Mouse (Mus musculus) kidney, embryonic 14.5 days (tissue): Measurements from ENCODE around the gene Tut7. TPM values are rescaled to one million over a fixed set of nuclear protein-coding genes. Genes with fewer than 3 reads are reported as not detected.
"Not testable (repeated sequence)": the region's sequence is repeated elsewhere in the genome, so short reads cannot be mapped to it uniquely, and the experiment has no call there.

Source experiments
- ATAC-seq: fragments of 200-750 bp; cut with Nextera tagmentation; 2 replicates; pipeline ENCODE4 v1.8.0; 2017; ENCODE audit warnings: moderate number of reproducible peaks, mild to moderate bottlenecking, moderate TSS enrichment, moderate library complexity; ENCODE audit not compliant: low FRiP score, low TSS enrichment
- H3K27ac ChIP-seq: fragments of 300-500 bp; sonication (generic); 2 replicates; pipeline ENCODE4 v1.5.1; 2014; ENCODE audit warnings: low read depth, mild to moderate bottlenecking, low read length, moderate library complexity, mixed read lengths
- H3K27me3 ChIP-seq: fragments of 300-500 bp; sonication (generic); 2 replicates; pipeline ENCODE4 v1.6.1; 2014; ENCODE audit warnings: mild to moderate bottlenecking, low read length; ENCODE audit not compliant: control insufficient read depth, insufficient read depth
- H3K36me3 ChIP-seq: fragments of 300-500 bp; sonication (generic); 2 replicates; pipeline ENCODE4 v1.6.1; 2014; ENCODE audit warnings: low read length, mixed read lengths; ENCODE audit not compliant: control insufficient read depth, insufficient read depth
- H3K4me1 ChIP-seq: fragments of 300-500 bp; sonication (generic); 2 replicates; pipeline ENCODE4 v1.6.1; 2014; ENCODE audit warnings: low read length, mixed read lengths; ENCODE audit not compliant: control insufficient read depth, insufficient read depth
- H3K4me2 ChIP-seq: fragments of 300-500 bp; sonication (generic); replicated peaks from 2 replicates; pipeline ENCODE4 v1.6.1; 2014; ENCODE audit warnings: low read depth, mild to moderate bottlenecking, low read length
- H3K4me3 ChIP-seq: fragments of 300-500 bp; sonication (generic); 2 replicates; pipeline ENCODE4 v1.5.1; 2014; ENCODE audit warnings: mild to moderate bottlenecking, low read length
- H3K9ac ChIP-seq: fragments of 300-500 bp; sonication (generic); 2 replicates; pipeline ENCODE4 v1.6.1; 2014; ENCODE audit warnings: low read depth, mild to moderate bottlenecking, low read length, moderate library complexity
- H3K9me3 ChIP-seq: fragments of 300-500 bp; sonication (generic); 2 replicates; pipeline ENCODE4 v1.6.1; 2016; ENCODE audit warnings: low read length; ENCODE audit not compliant: control insufficient read depth
- WGBS: fragments of 180-500 bp; shearing (Covaris S2); extraction: QIAGEN DNeasy Blood & Tissue Kit; methylation state at CpG from one replicate; pipeline ENCODE4 v1.1.7; 2014; 5-methylcytosine and 5-hydroxymethylcytosine counted together
- polyA plus RNA-seq: library from polyadenylated mRNA; unstranded; fragments of >200 nt; fragmentation: Nextera tagmentation; extraction: Ambion mirVana; gene quantifications from 2 replicates; pipeline ENCODE4 v1.2.1, GENCODE M21; 2014

Gene Tut7
- polyA plus RNA-seq, 1 experiment from 2014 or later = 43.9 TPM

GRCm38 (mm10) chr13:59779744-59780264 lies 43.1 kb downstream of the Tut7 start:
- peaks cover 91% of the 10 kb centered on the region for H3K36me3 ChIP-seq
- 94% methylated on average over 1 of the region's 1 CpGs for WGBS

GRCm38 (mm10) chr13:59779213-59779612 lies 43.7 kb downstream of the Tut7 start:
- no peak; the same call in 1 of the 2 replicates for ATAC-seq
- H3K4me1 ChIP-seq = no peaks in the 10 kb centered on the region
- no peak overlapping the region for H3K27ac ChIP-seq
- no peaks in the 10 kb centered on the region for H3K9me3 ChIP-seq
- H3K36me3 ChIP-seq = peaks cover 85% of the 10 kb centered on the region
- no peaks in the 10 kb centered on the region for H3K27me3 ChIP-seq
- H3K4me3 ChIP-seq = no peak overlapping the region
- no peak overlapping the region for H3K9ac ChIP-seq
- H3K4me2 ChIP-seq = no peak overlapping the region
- WGBS = 89% methylated on average over 4 of the region's 4 CpGs

More at GRCm38 (mm10) chr13:59779744-59780264, 43.1 kb downstream of the Tut7 start:
- not testable (repeated sequence) for H3K4me3 ChIP-seq, H3K4me2 ChIP-seq, H3K4me1 ChIP-seq, H3K9ac ChIP-seq, H3K9me3 ChIP-seq, ATAC-seq, H3K27me3 ChIP-seq, H3K27ac ChIP-seq

- no peak for ATAC-seq
- Histone ChIP-seq H3K9me3 (no peaks in the 10 kb centered on the region), H3K9ac (no peak overlapping the region), H3K36me3 (peaks cover 67% of the 10 kb centered on the region), H3K27me3 (no peaks in the 10 kb centered on the region), H3K27ac (no peak overlapping the region), H3K4me3 (no peak overlapping the region), H3K4me1 (peaks cover 4% of the 10 kb centered on the region; the same call in 1 of the 2 replicates), H3K4me2 (no peak overlapping the region)
- WGBS = 90% methylated on average over 3 of the region's 3 CpGs
These were observed 47.8 kb downstream of the Tut7 start for GRCm38 (mm10) chr13:59775168-59775567.

- Histone ChIP-seq H3K9me3 (no peaks in the 10 kb centered on the region), H3K4me2 (0 out of 2 replicates have a peak overlapping the region, but pooled peaks have one; percentile 48), H3K27me3 (no peaks in the 10 kb centered on the region), H3K9ac (no peak overlapping the region; the same call in 1 of the 2 replicates), H3K27ac (peak overlapping the region; percentile 92; the same call in 1 of the 2 replicates), H3K4me1 (peaks cover 28% of the 10 kb centered on the region), H3K36me3 (peaks cover 32% of the 10 kb centered on the region), H3K4me3 (no peak overlapping the region)
- 54% methylated on average over 9 of the region's 9 CpGs for WGBS
- ATAC-seq = no peak
These were observed 51.7 kb downstream of the Tut7 start for GRCm38 (mm10) chr13:59771257-59771656.

GRCm38 (mm10) chr13:59770847-59771246 lies 52.1 kb downstream of the Tut7 start:
- Histone ChIP-seq H3K27me3 (no peaks in the 10 kb centered on the region), H3K4me3 (peak overlapping the region; percentile 59; the same call in 1 of the 2 replicates), H3K27ac (peak overlapping the region; percentile 92), H3K9me3 (no peaks in the 10 kb centered on the region), H3K4me1 (peaks cover 32% of the 10 kb centered on the region), H3K9ac (peak overlapping the region; percentile 58; the same call in 1 of the 2 replicates), H3K36me3 (peaks cover 28% of the 10 kb centered on the region), H3K4me2 (peak overlapping the region; percentile 48)
- ATAC-seq = no peak
- WGBS = 60% methylated on average over 9 of the region's 9 CpGs

- Histone ChIP-seq H3K27me3 (no peaks in the 10 kb centered on the region), H3K27ac (peak overlapping the region; percentile 92), H3K4me3 (peak overlapping the region; percentile 59), H3K9me3 (no peaks in the 10 kb centered on the region), H3K36me3 (peaks cover 23% of the 10 kb centered on the region), H3K4me1 (peaks cover 37% of the 10 kb centered on the region), H3K4me2 (peak overlapping the region; percentile 48), H3K9ac (peak overlapping the region; percentile 58)
- WGBS = under 1% methylated on average over 28 of the region's 28 CpGs
- peak; percentile 83 for ATAC-seq
These were observed 52.8 kb downstream of the Tut7 start for GRCm38 (mm10) chr13:59770164-59770562.

GRCm38 (mm10) chr13:59769296-59770163 lies 53.4 kb downstream of the Tut7 start, which contains the start of gene Isca1:
Gene Isca1 (minus strand): TSS chr13:59769810.
- Histone ChIP-seq H3K36me3 (peaks cover 22% of the 10 kb centered on the region), H3K9ac (peak within 1 kb of the TSS; percentile 73), H3K4me1 (peaks cover 37% of the 10 kb centered on the region), H3K9me3 (no peaks in the 10 kb centered on the region), H3K4me3 (peak within 1 kb of the TSS; percentile 59), H3K27ac (peak within 1 kb of the TSS; percentile 92), H3K4me2 (peak within 1 kb of the TSS; percentile 55), H3K27me3 (no peaks in the 10 kb centered on the region)
- under 1% methylated on average over 91 of the region's 91 CpGs for WGBS
- ATAC-seq = peak; percentile 96

- H3K27me3 ChIP-seq = no peaks in the 10 kb centered on the region
- peak overlapping the region; percentile 55 for H3K4me2 ChIP-seq
- 35% methylated on average over 13 of the region's 13 CpGs for WGBS
- H3K9me3 ChIP-seq = no peaks in the 10 kb centered on the region
- H3K4me3 ChIP-seq = peak overlapping the region; percentile 59
- H3K4me1 ChIP-seq = peaks cover 37% of the 10 kb centered on the region
- H3K9ac ChIP-seq = peak overlapping the region; percentile 73
- no peak for ATAC-seq
- peaks cover 20% of the 10 kb centered on the region for H3K36me3 ChIP-seq
- no peak overlapping the region for H3K27ac ChIP-seq
These were observed 54.4 kb downstream of the Tut7 start for GRCm38 (mm10) chr13:59768531-59768930.
